Mouse (Mus musculus): ENCODE results near the gene Sec14l2.

DNA sequence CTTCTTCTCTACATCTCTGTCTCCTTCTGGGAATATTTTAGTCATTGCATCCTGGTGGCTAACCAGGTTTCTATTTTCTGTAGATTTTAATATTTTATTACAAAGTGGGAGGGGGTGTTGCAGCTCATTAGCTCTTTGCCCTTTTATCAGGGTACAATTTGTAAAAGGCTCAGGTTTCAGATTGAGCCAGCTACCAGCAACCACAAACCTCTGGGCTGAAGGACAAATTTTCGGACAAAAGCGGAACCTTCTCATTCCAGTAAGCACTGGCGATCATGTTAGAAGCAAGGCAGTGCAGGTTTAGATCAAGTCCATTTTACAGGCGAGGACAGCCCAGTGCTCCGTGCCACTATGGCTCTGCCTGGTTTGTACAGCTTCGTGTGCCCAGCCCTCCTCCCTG is 11.2 kb upstream of the Sec14l2 start:
- TF ChIP-seq POLR2A (IDR thresholded peaks at IDR 0.05; ENCODE audit: control insufficient read depth in 1 of 2, insufficient read depth in 1 of 2, low read depth in 1 of 2, low read length in 2 of 2, poor library complexity in 1 of 2) (no peak), POLR2AphosphoS2 (IDR thresholded peaks at IDR 0.05; ENCODE audit: low read length) (no peak), HCFC1 (IDR thresholded peaks at IDR 0.05; ENCODE audit: low read depth, low read length) (no peak), CTCF (IDR thresholded peaks at IDR 0.05 in 2 of 3, conservative IDR thresholded peaks at IDR 0.05 in 1 of 3; ENCODE audit: control insufficient read depth in 1 of 3, insufficient read depth in 1 of 3, low read depth in 2 of 3, low read length in 3 of 3, poor library complexity in 1 of 3, severe bottlenecking in 1 of 3) (no peak), E2F4 (IDR thresholded peaks at IDR 0.05; ENCODE audit: borderline replicate concordance, low read depth, low read length) (no peak), ZNF384 (IDR thresholded peaks at IDR 0.05; ENCODE audit: low read depth, low read length) (no peak), TBP (IDR thresholded peaks at IDR 0.05; ENCODE audit: low read depth, low read length) (no peak), USF1 (IDR thresholded peaks at IDR 0.05; ENCODE audit: low read depth, low read length) (no peak), SMC3 (IDR thresholded peaks at IDR 0.05; ENCODE audit: low read depth, low read length) (no peak), POLR2AphosphoS5 (IDR thresholded peaks at IDR 0.05; ENCODE audit: borderline replicate concordance, low read depth, low read length) (no peak), MAZ (IDR thresholded peaks at IDR 0.05; ENCODE audit: low read depth, low read length) (no peak), MYB (IDR thresholded peaks at IDR 0.05; ENCODE audit: low read depth, low read length) (no peak), MEF2A (IDR thresholded peaks at IDR 0.05; ENCODE audit: extremely low read depth, insufficient replicate concordance, low read depth, low read length, poor library complexity, severe bottlenecking) (no peak)
